Mouse (Mus musculus) olfactory bulb, adult 2 months (tissue): ENCODE measurements at regions not wholly inside any gene's neighbourhood (a gene's known extent, or its start where the extent isn't known, plus 50 kb on each side); places are given as distances from the start of the nearest gene placed in this dataset.

ENCODE experiments used
- H3K27ac ChIP-seq: fragments of 200-500 bp; 2 replicates; pipeline ENCODE4 v1.5.1; 2012; ENCODE audit warnings: low read depth, low read length; ENCODE audit not compliant: insufficient read depth
- H3K4me1 ChIP-seq: fragments of 200-500 bp; 2 replicates; pipeline ENCODE4 v1.6.1; 2012; ENCODE audit warnings: low read length; ENCODE audit not compliant: control insufficient read depth, insufficient read depth
- H3K4me3 ChIP-seq: fragments of 200-500 bp; 2 replicates; pipeline ENCODE4 v1.5.1; 2012; ENCODE audit warnings: mild to moderate bottlenecking, low read depth, low read length, moderate library complexity; ENCODE audit not compliant: insufficient read depth
- CTCF ChIP-seq: fragments of 200-500 bp; IDR thresholded peaks from 2 replicates; pipeline ENCODE4 v1.5.1; 2012; ENCODE audit warnings: low read depth, mild to moderate bottlenecking, low read length, moderate library complexity; ENCODE audit not compliant: insufficient read depth
- POLR2A ChIP-seq: fragments of 200-500 bp; IDR thresholded peaks from 2 replicates; pipeline ENCODE4 v1.6.1; 2012; ENCODE audit warnings: mild to moderate bottlenecking, low read depth, low read length, moderate library complexity; ENCODE audit not compliant: insufficient read depth
- WGBS: fragments of 180-500 bp; shearing (Covaris S2); methylation state at CpG from one replicate; pipeline ENCODE4 v1.1.7; 2018; 5-methylcytosine and 5-hydroxymethylcytosine counted together

- Histone ChIP-seq H3K4me1 (no peaks in the 10 kb centered on the region), H3K27ac (no peak overlapping the region), H3K4me3 (no peak overlapping the region)
- WGBS, result 50% methylated on average over 9 of the region's 9 CpGs
- TF ChIP-seq CTCF (no peak), POLR2A (no peak)
Measured at GRCm38 (mm10) chr19:33048754-33049442, 291.6 kb downstream of the Pten start.

DNA sequence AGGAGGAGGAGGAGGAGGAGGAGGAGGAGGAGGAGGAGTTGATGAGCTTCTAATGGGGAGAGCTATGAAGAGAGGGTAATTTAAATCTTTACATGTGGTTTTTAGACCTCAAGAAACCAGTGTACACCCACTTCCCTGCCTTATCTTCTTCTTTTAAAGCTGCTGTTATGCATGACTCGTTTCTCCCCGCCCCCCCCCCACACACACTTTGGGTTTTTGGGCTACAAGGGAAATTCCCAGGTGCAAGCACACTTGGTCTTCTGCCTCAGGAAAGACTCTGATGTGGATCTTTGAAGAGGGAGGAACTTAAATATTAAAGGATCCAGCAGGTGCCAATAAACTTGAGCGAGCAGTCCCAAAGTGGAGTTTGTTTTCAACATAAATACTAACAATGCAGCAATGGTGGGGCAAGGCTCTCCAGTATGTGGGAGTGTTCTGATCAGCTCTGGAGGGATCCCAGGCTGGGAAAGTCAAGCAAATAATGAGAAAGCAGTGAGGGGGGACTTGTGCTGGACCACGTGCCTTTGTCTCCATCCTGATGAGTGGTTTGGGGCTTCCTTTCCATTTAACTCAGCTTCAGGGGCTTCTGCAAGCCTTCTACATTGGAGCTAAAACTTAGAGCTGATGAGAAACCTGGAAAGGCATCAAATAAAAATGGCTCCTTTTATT, 296.0 kb downstream of the Pten start:
- no peak overlapping the region for H3K27ac ChIP-seq
- no peak overlapping the region for H3K4me3 ChIP-seq
- TF ChIP-seq POLR2A (no peak), CTCF (no peak)
- WGBS, result 52% methylated on average over 4 of the region's 4 CpGs
- H3K4me1 ChIP-seq, result no peaks in the 10 kb centered on the region

- no peak for TF ChIP-seq POLR2A
- TF ChIP-seq CTCF, result no peak
- no peak overlapping the region for H3K27ac ChIP-seq
- WGBS, result 74% methylated on average over 10 of the region's 10 CpGs
- H3K4me3 ChIP-seq, result no peak overlapping the region
- no peaks in the 10 kb centered on the region for H3K4me1 ChIP-seq
Measured at GRCm38 (mm10) chr19:33056372-33056791, 299.1 kb downstream of the Pten start.

DNA sequence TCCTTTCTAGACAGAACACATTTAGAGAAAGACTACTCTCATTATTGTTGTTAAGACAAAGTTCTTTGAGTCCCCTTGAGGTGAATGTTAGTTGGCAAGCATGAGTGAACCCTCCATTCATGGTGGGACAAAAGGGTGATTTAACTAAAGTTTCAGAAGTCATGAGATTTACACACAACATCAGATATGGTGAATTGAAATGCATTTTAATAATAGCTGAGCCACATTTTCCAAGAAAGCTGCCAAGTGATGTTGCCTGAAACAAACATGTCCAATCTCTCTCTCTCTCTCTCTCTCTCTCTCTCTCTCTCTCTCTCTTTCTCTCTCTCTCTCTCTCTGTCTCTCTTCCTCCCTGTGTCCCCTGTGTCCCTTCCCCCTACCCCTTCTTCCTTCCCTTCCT, 303.7 kb downstream of the Pten start:
- Histone ChIP-seq H3K4me3 (no peak overlapping the region), H3K4me1 (no peaks in the 10 kb centered on the region), H3K27ac (no peak overlapping the region)
- TF ChIP-seq POLR2A (no peak), CTCF (no peak)

- no peak overlapping the region for H3K27ac ChIP-seq
- H3K4me3 ChIP-seq, result no peak overlapping the region
- no peaks in the 10 kb centered on the region for H3K4me1 ChIP-seq
- WGBS, result 85% methylated on average over 8 of the region's 8 CpGs
- TF ChIP-seq CTCF, result no peak
- TF ChIP-seq POLR2A, result no peak
Measured at GRCm38 (mm10) chr19:33062165-33063058, 305.1 kb downstream of the Pten start.

- peaks cover 9% of the 10 kb centered on the region for H3K4me1 ChIP-seq
- no peak overlapping the region for H3K4me3 ChIP-seq
- H3K27ac ChIP-seq, result no peak overlapping the region
- WGBS, result 38% methylated on average over 19 of the region's 19 CpGs
- TF ChIP-seq POLR2A (no peak), CTCF (no peak)
Measured at GRCm38 (mm10) chr19:33065274-33066200, 308.2 kb downstream of the Pten start.

DNA sequence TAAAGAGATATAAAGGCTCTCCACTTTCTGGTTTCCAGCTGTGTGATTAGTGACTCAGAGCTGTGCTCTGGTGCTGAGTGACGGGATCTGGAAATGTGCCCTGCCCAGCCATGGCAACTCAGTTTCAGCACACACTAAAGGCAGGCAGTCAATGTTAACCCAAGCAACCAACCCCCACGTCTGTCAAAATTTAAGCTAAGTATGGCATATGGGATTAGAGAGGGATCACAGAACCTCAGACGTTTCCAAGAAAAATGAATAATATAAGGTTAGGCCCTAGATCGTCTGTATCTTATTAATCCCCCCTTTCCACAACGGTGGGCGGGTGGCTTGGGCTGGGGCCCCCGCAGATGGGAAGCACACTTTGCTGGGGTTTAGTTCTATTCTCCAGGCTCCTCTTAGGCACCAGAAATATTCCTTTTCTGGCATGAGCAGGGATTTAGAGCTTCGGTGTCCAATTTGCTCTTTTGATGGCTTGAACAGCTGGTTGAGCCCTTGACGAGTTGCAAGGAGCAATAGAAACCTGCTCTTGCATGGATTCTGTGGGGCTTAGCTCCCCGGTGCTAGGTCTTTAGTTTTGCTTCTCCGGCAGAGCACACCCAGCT, 311.2 kb downstream of the Pten start:
- Histone ChIP-seq H3K27ac (no peak overlapping the region; the same call in 1 of the 2 replicates), H3K4me1 (peaks cover 9% of the 10 kb centered on the region), H3K4me3 (no peak overlapping the region)
- WGBS, result 58% methylated on average over 11 of the region's 11 CpGs
- TF ChIP-seq CTCF, result no peak
- TF ChIP-seq POLR2A, result no peak

DNA sequence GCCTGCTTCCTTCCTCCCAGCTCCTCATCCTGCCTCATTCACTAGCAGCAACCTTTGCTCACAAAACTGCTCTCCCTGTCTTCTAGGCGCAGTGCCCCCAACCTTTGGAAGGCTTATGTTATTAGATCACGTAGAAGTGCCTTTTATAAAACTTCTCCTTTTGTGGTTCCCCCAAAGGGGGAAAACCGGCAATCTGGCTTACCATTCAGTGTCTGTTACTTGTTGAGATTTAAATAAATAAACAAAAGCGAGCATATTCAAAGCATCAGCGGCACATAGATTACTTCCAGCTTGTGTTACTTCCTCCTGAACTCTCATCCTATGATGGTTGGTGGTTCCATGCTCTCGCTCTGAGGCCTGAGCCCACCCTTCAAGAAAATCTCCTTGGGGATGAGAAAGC, 312.5 kb downstream of the Pten start:
- Histone ChIP-seq H3K4me3 (no peak overlapping the region), H3K27ac (no peak overlapping the region), H3K4me1 (peaks cover 9% of the 10 kb centered on the region)
- TF ChIP-seq POLR2A, result no peak
- TF ChIP-seq CTCF, result no peak
- 75% methylated on average over 6 of the region's 6 CpGs for WGBS
